Mouse (Mus musculus) thymus, adult 2 months (tissue): ENCODE data around the gene Acbd7.

Experiments used
- CTCF ChIP-seq: fragments of 200-500 bp; IDR thresholded peaks from 2 replicates; pipeline ENCODE4 v1.5.1; 2012; ENCODE audit warnings: mild to moderate bottlenecking, control low read depth, low read length, moderate library complexity, borderline replicate concordance; ENCODE audit not compliant: control insufficient read depth, poor library complexity, insufficient read depth; ENCODE audit errors: extremely low read depth
- POLR2A ChIP-seq: fragments of 200-500 bp; IDR thresholded peaks from 2 replicates; pipeline ENCODE4 v1.6.1; 2012; ENCODE audit warnings: mild to moderate bottlenecking, low read length, control low read depth, moderate library complexity; ENCODE audit not compliant: control insufficient read depth, poor library complexity, insufficient read depth; ENCODE audit errors: extremely low read depth

GRCm38 (mm10) chr2:3295826-3296225 is 40.1 kb upstream of the Acbd7 start:
- TF ChIP-seq POLR2A, result no peak
- TF ChIP-seq CTCF, result no peak
